Mouse (Mus musculus): ENCODE measurements at regions not wholly inside any gene's neighbourhood (a gene's known extent, or its start where the extent isn't known, plus 50 kb on each side); places are given as distances from the start of the nearest gene placed in this dataset.

DNA sequence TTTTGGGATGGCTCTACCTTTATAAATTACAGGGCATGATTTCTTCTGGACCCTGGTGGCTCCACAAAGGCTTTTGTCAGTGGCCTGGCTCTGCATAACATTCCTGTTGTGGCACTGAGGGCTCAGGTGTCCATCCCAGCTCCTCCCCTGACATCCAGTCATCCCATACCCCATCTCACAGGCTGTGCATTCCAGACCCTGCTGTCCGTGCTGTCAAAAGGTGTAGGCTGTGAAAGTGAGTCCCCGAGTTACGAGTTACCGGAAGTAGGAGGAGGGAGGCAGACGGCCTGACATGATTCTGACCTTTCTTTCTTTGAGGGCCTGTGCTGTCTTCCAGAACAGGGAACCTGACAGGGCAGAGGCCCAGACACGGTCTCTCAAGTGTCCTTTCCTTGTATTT, 397.6 kb downstream of the Irx1 start:
- Histone ChIP-seq H3K36me3 (ENCODE audit: control insufficient read depth, insufficient read depth, low read length) (no peaks in the 10 kb centered on the region), H3K4me1 (ENCODE audit: control insufficient read depth, insufficient read depth, insufficient read length, low read length) (no peaks in the 10 kb centered on the region), H3K4me3 (ENCODE audit: low read depth, low read length) (no peak overlapping the region), H3K27me3 (ENCODE audit: control insufficient read depth, insufficient read depth, low read length) (no peaks in the 10 kb centered on the region), H3K27ac (ENCODE audit: insufficient read depth, low read depth, low read length) (no peak overlapping the region)
- TF ChIP-seq CTCF (IDR thresholded peaks at IDR 0.05; ENCODE audit: extremely low read depth, insufficient read length, insufficient replicate concordance, low read depth, low read length) (no peak), POLR2A (IDR thresholded peaks at IDR 0.05; ENCODE audit: low read depth, low read length) (no peak)
- 76% methylated on average over 6 of the region's 6 CpGs for WGBS

GRCm38 (mm10) chr13:71565388-71565787, 398.1 kb downstream of the Irx1 start:
- Histone ChIP-seq H3K36me3 (ENCODE audit: control insufficient read depth, insufficient read depth, low read length) (no peaks in the 10 kb centered on the region), H3K27ac (ENCODE audit: insufficient read depth, low read depth, low read length) (no peak overlapping the region), H3K4me1 (ENCODE audit: control insufficient read depth, insufficient read depth, insufficient read length, low read length) (no peaks in the 10 kb centered on the region), H3K4me3 (ENCODE audit: low read depth, low read length) (no peak overlapping the region), H3K27me3 (ENCODE audit: control insufficient read depth, insufficient read depth, low read length) (no peaks in the 10 kb centered on the region)
- 75% methylated on average over 7 of the region's 7 CpGs for WGBS
- no peak for TF ChIP-seq POLR2A (IDR thresholded peaks at IDR 0.05; ENCODE audit: low read depth, low read length)
- TF ChIP-seq CTCF (IDR thresholded peaks at IDR 0.05; ENCODE audit: extremely low read depth, insufficient read length, insufficient replicate concordance, low read depth, low read length), result no peak

GRCm38 (mm10) chr13:71558477-71559215, 404.9 kb downstream of the Irx1 start:
- no peaks in the 10 kb centered on the region for H3K4me1 ChIP-seq (ENCODE audit: control insufficient read depth, insufficient read depth, insufficient read length, low read length)
- no peaks in the 10 kb centered on the region for H3K36me3 ChIP-seq (ENCODE audit: control insufficient read depth, insufficient read depth, low read length)
- 87% methylated on average over 14 of the region's 14 CpGs for WGBS
- no peaks in the 10 kb centered on the region for H3K27me3 ChIP-seq (ENCODE audit: control insufficient read depth, insufficient read depth, low read length)
- TF ChIP-seq POLR2A (IDR thresholded peaks at IDR 0.05; ENCODE audit: low read depth, low read length) (no peak), CTCF (IDR thresholded peaks at IDR 0.05; ENCODE audit: extremely low read depth, insufficient read length, insufficient replicate concordance, low read depth, low read length) (no peak)
- no peak overlapping the region for H3K4me3 ChIP-seq (ENCODE audit: low read depth, low read length)
- no peak overlapping the region for H3K27ac ChIP-seq (ENCODE audit: insufficient read depth, low read depth, low read length)

- no peak overlapping the region for H3K4me3 ChIP-seq (ENCODE audit: low read depth, low read length)
- H3K27ac ChIP-seq (ENCODE audit: insufficient read depth, low read depth, low read length), result no peak overlapping the region
- no peaks in the 10 kb centered on the region for H3K36me3 ChIP-seq (ENCODE audit: control insufficient read depth, insufficient read depth, low read length)
- H3K4me1 ChIP-seq (ENCODE audit: control insufficient read depth, insufficient read depth, insufficient read length, low read length), result no peaks in the 10 kb centered on the region
- 86% methylated on average over 6 of the region's 6 CpGs for WGBS
- H3K27me3 ChIP-seq (ENCODE audit: control insufficient read depth, insufficient read depth, low read length), result no peaks in the 10 kb centered on the region
- TF ChIP-seq CTCF (IDR thresholded peaks at IDR 0.05; ENCODE audit: extremely low read depth, insufficient read length, insufficient replicate concordance, low read depth, low read length), result no peak
- no peak for TF ChIP-seq POLR2A (IDR thresholded peaks at IDR 0.05; ENCODE audit: low read depth, low read length)
These were observed 408.1 kb downstream of the Irx1 start for GRCm38 (mm10) chr13:71555471-71555870.

GRCm38 (mm10) chr13:71550109-71550508, 413.4 kb downstream of the Irx1 start:
- Histone ChIP-seq H3K4me3 (ENCODE audit: low read depth, low read length) (no peak overlapping the region), H3K36me3 (ENCODE audit: control insufficient read depth, insufficient read depth, low read length) (no peaks in the 10 kb centered on the region), H3K27me3 (ENCODE audit: control insufficient read depth, insufficient read depth, low read length) (no peaks in the 10 kb centered on the region), H3K27ac (ENCODE audit: insufficient read depth, low read depth, low read length) (no peak overlapping the region), H3K4me1 (ENCODE audit: control insufficient read depth, insufficient read depth, insufficient read length, low read length) (no peaks in the 10 kb centered on the region)
- no peak for TF ChIP-seq POLR2A (IDR thresholded peaks at IDR 0.05; ENCODE audit: low read depth, low read length)
- no peak for TF ChIP-seq CTCF (IDR thresholded peaks at IDR 0.05; ENCODE audit: extremely low read depth, insufficient read length, insufficient replicate concordance, low read depth, low read length)
- 26% methylated on average over 1 of the region's 1 CpGs for WGBS

GRCm38 (mm10) chr13:71549206-71549831, 414.2 kb downstream of the Irx1 start:
- no peaks in the 10 kb centered on the region for H3K36me3 ChIP-seq (ENCODE audit: control insufficient read depth, insufficient read depth, low read length)
- TF ChIP-seq POLR2A (IDR thresholded peaks at IDR 0.05; ENCODE audit: low read depth, low read length) (no peak), CTCF (IDR thresholded peaks at IDR 0.05; ENCODE audit: extremely low read depth, insufficient read length, insufficient replicate concordance, low read depth, low read length) (no peak)
- no peak overlapping the region for H3K4me3 ChIP-seq (ENCODE audit: low read depth, low read length)
- WGBS, result 74% methylated on average over 10 of the region's 10 CpGs
- no peak overlapping the region for H3K27ac ChIP-seq (ENCODE audit: insufficient read depth, low read depth, low read length)
- H3K4me1 ChIP-seq (ENCODE audit: control insufficient read depth, insufficient read depth, insufficient read length, low read length), result no peaks in the 10 kb centered on the region
- H3K27me3 ChIP-seq (ENCODE audit: control insufficient read depth, insufficient read depth, low read length), result no peaks in the 10 kb centered on the region

DNA sequence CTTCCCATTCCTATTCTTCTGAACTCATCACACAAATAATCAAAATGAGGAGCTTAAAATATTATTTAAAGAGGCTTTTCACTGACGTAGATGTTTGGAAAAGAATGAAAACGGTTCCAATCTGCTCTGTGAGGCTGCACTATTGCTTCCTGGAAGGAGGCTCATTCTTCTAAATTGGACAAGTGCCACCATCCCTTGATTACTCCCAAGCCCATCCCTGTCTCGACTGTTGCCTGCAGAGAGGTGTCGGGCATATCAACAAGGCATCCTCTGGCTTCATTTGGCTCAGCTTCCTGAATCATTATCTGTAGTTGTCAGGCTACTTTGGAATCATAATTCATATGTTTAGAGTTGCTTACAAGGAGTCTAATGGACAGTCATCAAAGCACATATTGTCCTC, 425.3 kb downstream of the Irx1 start:
- no peaks in the 10 kb centered on the region for H3K4me1 ChIP-seq (ENCODE audit: control insufficient read depth, insufficient read depth, insufficient read length, low read length)
- H3K27me3 ChIP-seq (ENCODE audit: control insufficient read depth, insufficient read depth, low read length), result no peaks in the 10 kb centered on the region
- H3K27ac ChIP-seq (ENCODE audit: insufficient read depth, low read depth, low read length), result no peak overlapping the region
- no peak overlapping the region for H3K4me3 ChIP-seq (ENCODE audit: low read depth, low read length)
- 52% methylated on average over 4 of the region's 4 CpGs for WGBS
- no peak for TF ChIP-seq POLR2A (IDR thresholded peaks at IDR 0.05; ENCODE audit: low read depth, low read length)
- TF ChIP-seq CTCF (IDR thresholded peaks at IDR 0.05; ENCODE audit: extremely low read depth, insufficient read length, insufficient replicate concordance, low read depth, low read length), result no peak
- no peaks in the 10 kb centered on the region for H3K36me3 ChIP-seq (ENCODE audit: control insufficient read depth, insufficient read depth, low read length)

Data from small intestine, adult 2 months (tissue).